Mouse (Mus musculus) embryo, embryonic 9.5 days (tissue): ENCODE measurements at regions not wholly inside any gene's neighbourhood (a gene's known extent, or its start where the extent isn't known, plus 50 kb on each side); places are given as distances from the start of the nearest gene placed in this dataset.
"Not testable (repeated sequence)": the region's sequence is repeated elsewhere in the genome, so short reads cannot be mapped to it uniquely, and the experiment has no call there.

Source experiments
- DNase-seq: peaks from one replicate; pipeline ENCODE4 v3.0.0-alpha.2; 2017; ENCODE audit errors: extremely low spot score

- DNase-seq: peak; percentile 67
These were observed 83.0 kb downstream of the Ulbp1 start for GRCm38 (mm10) chr10:7390239-7391091.

GRCm38 (mm10) chr10:7358791-7359190, 114.6 kb downstream of the Ulbp1 start:
- not testable (repeated sequence) for DNase-seq

- DNase-seq: not testable (repeated sequence)
These were observed 129.1 kb downstream of the Ulbp1 start for GRCm38 (mm10) chr10:7344290-7344689.

- DNase-seq: not testable (repeated sequence)
These were observed 129.7 kb downstream of the Ulbp1 start for GRCm38 (mm10) chr10:7343736-7344135.

DNA sequence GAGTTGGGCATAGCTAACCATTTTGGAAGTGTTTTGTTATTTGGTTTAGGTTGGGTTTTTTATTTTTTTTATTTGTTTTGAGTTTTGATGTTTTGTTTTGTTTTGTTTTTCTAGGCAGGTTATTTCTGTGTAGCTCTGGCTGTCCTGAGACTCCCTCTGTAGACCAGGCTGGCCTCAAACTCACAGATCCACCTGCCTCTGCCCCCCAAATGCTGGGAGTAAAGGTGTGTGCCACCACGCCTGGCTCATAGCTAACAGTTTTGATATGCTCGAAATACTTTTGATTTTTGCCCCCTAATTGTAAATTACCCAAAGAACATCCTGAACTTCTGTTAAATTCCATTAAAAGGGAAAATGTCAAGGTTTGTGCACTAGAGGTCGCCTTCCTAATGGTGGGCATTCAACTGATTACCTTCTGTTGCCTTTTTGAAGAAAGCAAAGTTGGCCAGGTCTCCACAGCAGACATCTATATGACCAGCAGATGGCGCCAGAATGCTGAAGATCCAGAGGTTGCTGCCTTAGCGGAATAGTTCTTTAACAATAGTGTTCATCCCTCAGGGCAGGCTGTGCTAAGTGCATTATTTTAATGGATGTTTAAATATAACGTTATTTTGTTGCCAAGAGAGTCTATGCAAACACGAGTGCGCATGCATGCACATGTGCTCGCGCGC, 121.2 kb upstream of the Cnksr3 start:
- DNase-seq: peak; percentile 77

DNA sequence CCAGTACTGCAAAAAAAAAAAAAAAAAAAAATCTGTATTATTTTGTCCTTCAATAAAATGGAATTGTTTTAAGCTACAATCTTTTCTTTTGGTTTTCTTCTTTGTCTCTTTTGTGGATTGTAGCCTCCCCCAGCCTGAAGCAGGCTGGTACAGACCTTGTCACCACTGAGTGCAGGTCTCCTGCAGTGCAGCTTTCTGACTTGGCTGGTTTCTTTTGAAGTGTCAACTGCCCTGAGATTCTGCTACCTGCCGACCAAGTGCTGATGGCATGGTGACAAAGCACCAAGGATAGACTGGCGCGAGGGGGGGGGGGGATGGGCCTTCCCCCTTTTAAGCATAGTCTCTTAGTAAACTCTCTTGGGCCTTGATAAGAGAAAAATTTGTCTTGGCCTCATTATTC, 116.2 kb upstream of the Cnksr3 start:
- no peak for DNase-seq

DNA sequence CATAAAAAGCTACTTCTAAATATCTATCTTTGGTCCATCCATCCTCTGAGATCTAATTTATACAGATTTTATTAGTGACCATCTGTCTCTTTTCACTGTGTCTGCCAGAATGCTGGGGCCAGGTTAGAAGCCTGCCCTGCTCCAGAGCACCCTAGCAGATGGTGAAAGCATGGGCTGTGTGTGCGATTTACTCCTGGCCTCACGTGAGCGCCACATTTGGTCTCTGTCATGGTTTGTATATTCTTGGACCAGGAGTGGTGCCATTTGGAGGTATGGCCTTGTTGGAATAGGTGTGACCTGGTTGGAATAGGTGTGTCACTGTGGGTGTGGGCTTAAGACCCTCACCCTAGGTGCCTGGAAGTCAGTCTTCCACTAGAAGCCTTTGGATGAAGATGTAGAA, 115.0 kb upstream of the Cnksr3 start:
- DNase-seq: not testable (repeated sequence)

DNA sequence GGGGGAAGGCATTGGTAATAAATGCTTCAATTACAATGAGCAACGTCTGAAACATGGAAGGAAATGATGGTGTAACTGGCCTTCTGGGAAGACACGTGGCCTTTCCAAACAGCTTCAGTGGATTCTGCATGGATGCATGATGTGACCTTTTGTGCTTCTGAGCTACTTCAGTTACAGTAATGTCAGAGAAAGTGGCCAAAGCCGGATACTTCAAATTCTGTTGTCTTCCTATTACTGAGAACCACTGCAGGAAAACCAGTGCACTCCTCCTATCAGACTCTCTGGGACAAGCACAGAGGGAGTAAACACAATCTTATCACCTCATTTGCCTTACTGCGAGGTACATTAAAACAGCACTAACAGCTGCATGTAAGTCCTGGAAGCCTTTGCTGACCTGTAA, 113.0 kb upstream of the Cnksr3 start:
- no peak for DNase-seq

GRCm38 (mm10) chr10:7323258-7323657, 111.2 kb upstream of the Cnksr3 start:
- DNase-seq: no peak

DNA sequence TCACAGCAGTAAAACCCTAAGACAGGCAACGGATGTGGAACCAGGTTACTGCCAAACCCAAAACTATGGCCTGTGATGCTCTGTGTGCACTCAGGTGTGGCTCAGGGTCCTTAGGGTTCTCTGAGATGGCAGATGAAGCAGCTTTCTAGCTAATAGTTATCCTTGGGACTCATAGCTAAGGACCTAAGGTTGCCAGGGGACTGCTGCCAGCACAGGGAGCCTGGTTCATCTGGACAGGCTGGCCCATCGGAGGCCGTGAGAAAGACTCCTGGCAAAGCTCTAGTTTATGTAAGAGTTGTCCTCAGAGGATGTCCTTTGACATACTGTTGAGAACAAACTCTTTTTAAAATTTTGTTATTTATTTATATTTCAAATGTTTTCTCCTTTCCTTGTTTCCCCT, 97.9 kb upstream of the Cnksr3 start:
- DNase-seq: no peak

- not testable (repeated sequence) for DNase-seq
These were observed 93.8 kb upstream of the Cnksr3 start for GRCm38 (mm10) chr10:7305881-7306280.

- DNase-seq: no peak
These were observed 86.3 kb upstream of the Cnksr3 start for GRCm38 (mm10) chr10:7298377-7298776.

DNA sequence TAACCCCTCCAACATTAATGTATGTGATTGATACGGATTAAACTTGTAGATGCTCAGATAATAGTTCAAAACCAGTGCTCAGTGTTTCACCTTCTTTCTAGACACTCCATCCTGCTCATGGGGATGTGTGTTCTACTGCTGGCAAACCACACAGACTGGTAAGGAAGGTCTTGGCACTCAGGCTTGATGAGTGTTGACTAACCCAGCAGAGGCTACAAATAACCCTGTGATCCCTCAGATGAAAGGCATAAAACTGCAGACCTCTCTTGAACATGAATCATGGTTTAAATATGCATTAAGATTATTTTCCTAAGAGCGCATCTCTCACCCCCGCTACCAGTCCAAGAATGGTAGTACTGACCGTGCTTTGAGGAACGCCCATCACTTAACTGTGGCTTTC, 83.9 kb upstream of the Cnksr3 start:
- no peak for DNase-seq

DNA sequence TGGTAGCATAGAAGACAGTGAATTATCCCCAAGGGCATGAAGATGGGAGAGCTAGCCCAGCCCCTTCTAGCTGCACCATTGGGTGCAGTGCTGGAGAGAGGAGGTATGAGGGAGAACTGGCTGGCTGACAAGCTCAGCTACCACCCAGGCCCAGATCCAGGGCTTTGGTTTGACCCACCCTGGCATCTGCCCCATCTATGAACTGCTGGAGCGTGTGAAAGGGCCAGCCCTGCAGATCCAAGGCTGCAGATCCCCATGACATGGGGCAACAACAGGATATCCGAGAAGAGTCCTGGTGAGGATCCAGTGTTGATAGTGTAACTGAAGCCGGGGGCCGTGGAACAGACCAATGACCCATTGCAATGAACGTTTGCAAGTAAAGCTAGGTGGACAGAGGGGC, 81.2 kb upstream of the Cnksr3 start:
- DNase-seq: peak; percentile 9

- DNase-seq: no peak
These were observed 77.9 kb upstream of the Cnksr3 start for GRCm38 (mm10) chr10:7289773-7290411.

- DNase-seq: no peak
These were observed 73.3 kb upstream of the Cnksr3 start for GRCm38 (mm10) chr10:7285112-7285905.

- no peak for DNase-seq
These were observed 68.4 kb upstream of the Cnksr3 start for GRCm38 (mm10) chr10:7280429-7280828.

DNA sequence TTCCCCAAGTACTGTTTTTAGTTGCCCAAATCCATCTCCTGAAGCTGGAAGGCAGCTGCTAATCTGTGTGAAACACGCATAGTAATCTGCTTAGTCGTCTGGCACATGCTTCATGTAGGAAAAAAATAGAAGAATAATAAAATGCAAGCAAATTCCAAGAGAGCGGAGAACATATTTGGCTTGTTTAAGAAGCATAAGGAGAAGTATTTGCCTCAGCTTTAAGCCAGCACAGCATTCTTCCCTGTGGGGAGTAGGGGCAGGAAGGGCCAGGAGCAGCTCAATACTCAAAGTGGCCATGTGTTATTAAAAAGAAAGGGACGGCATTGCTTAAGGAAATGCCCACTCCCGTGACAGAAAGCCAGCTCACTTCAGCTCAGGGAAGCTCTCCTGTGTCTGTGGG, 66.8 kb upstream of the Cnksr3 start:
- no peak for DNase-seq

GRCm38 (mm10) chr10:7275357-7275756, 63.3 kb upstream of the Cnksr3 start:
- DNase-seq: no peak

DNA sequence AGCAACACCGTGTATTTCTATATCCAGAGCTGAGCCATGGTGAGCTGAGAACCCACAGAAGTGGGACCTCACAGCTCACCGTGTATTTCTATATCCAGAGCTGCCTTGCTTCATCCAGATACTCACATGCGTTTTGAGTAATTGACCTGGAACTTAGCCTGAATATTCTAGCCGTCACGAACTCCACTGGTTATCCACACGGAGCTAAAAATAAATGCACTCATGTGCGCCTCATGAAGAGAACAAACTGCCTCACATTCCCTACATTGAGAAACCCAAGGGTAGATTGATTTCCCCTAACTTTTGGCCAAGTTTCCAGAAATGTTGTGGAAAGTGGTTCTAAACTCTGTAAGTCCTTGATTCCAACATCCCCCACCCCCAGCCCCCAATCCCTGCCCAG, 62.4 kb upstream of the Cnksr3 start:
- no peak for DNase-seq

GRCm38 (mm10) chr10:7271156-7271555, 59.1 kb upstream of the Cnksr3 start:
- no peak for DNase-seq
